In the genomic region with DNA sequence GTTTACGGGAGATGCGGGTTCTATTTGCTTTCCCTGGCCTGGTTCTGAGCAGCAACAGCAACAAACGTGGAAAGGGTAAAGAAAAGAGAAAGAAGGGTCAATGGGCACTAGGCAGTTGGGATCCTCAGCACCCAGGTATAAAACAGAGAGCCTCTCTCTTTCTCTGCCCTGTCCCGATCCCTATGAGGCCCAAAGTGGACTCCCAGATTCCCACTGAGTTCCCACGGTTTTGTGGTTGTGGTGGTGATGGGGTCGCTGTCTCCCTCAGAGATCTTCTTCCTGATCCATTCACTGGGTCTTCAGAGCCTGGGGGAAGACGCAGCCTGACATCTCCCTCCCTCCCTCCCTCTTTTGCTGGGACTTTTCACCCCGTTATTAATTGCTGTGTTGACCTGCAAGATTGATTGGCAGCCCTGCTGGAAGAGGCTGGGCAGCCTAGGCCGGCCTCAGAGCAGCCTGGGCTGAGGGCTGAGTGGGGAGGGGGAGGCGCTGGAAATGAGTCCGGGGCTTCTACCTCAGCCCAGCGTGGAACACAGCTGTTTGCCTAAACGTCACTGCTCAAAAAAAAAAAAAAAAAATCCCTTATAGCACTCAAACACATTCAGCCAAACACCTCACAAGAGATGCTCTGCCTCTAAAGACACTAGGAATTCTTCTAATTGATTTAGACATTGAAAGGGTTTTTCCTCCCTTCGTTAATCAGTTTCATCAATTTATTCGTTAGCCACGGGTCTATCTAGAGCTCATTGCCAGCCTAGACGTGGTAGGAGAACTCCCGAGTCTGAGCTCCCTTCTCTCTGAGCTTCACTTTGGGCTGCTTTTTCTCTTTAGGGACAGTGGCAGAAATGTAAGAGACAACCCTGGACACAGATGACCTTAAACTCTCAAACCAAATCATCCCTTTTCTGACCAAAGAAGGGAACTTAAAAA, we compare ENCODE assay signal across 18 mouse cellular contexts. TPM values are rescaled to one million over a fixed set of nuclear protein-coding genes. Genes with fewer than 3 reads are reported as not detected.
DNase-seq lines count a peak whose midpoint lies in the region; ATAC-seq lines count a peak whose summit lies in the region.
"Had no signal": no experiment of that assay in that cellular context is flagged by ENCODE, and none has a peak within 500 bp of the region (broad histone marks: within the 10 kb centered on the region; RNA-seq: fewer than 3 reads in every experiment).

No protein-coding gene starts in this region.

- peak; percentile 42 for DNase-seq in kidney, adult 18-20 months
- no peak for DNase-seq in kidney, postnatal 14 days
- DNase-seq in embryonic facial prominence, embryonic 10.5 days (ENCODE audit: low spot score): peak; percentile 48
- DNase-seq in kidney, adult 9 months: peak; percentile 38
- no peak for DNase-seq in natural killer cell, adult 2 months (ENCODE audit: low spot score in 2 of 2)
- DNase-seq in thymus, postnatal 25 days: no peak
- no peak for DNase-seq in heart, adult 11 months
- DNase-seq: adrenal gland, postnatal 14 days; cerebellum, postnatal 36 days; gastrocnemius, postnatal 14 days; lung, adult 2 months had no signal

- peak overlapping the region; percentile 42; the same call in 1 of the 2 replicates for H3K4me3 ChIP-seq in embryonic facial prominence, embryonic 10.5 days
- peak overlapping the region; percentile 35 for H3K4me3 ChIP-seq in neural tube, embryonic 13.5 days

- peaks cover 42% of the 10 kb centered on the region for H3K4me1 ChIP-seq in embryonic facial prominence, embryonic 10.5 days
- peaks cover 32% of the 10 kb centered on the region for H3K4me1 ChIP-seq in neural tube, embryonic 13.5 days (replicated peaks)

- peak overlapping the region; percentile 57 for H3K4me2 ChIP-seq in neural tube, embryonic 13.5 days

- WGBS in embryonic facial prominence, embryonic 10.5 days: under 1% methylated on average over 18 of the region's 18 CpGs
- WGBS in neural tube, embryonic 13.5 days: under 1% methylated on average over 18 of the region's 18 CpGs

- no peaks in the 10 kb centered on the region for H3K9me3 ChIP-seq in embryonic facial prominence, embryonic 10.5 days
- H3K9me3 ChIP-seq in neural tube, embryonic 13.5 days: no peaks in the 10 kb centered on the region
- H3K9me3 ChIP-seq: heart, embryonic 12.5 days had no signal

- no peak for ATAC-seq in neural tube, embryonic 13.5 days (ENCODE audit: low read depth)

- no peak overlapping the region for H3K27ac ChIP-seq in embryonic facial prominence, embryonic 10.5 days (replicated peaks)
- peak overlapping the region; percentile 92 for H3K27ac ChIP-seq in neural tube, embryonic 13.5 days (replicated peaks)
- H3K27ac ChIP-seq: stomach, postnatal 0 days had no signal

- H3K9ac ChIP-seq in neural tube, embryonic 13.5 days: peak overlapping the region; percentile 72

- no peaks in the 10 kb centered on the region for H3K36me3 ChIP-seq in embryonic facial prominence, embryonic 10.5 days (replicated peaks)
- no peaks in the 10 kb centered on the region for H3K36me3 ChIP-seq in neural tube, embryonic 13.5 days
- H3K36me3 ChIP-seq: heart, embryonic 12.5 days had no signal

- H3K27me3 ChIP-seq in embryonic facial prominence, embryonic 10.5 days (replicated peaks; ENCODE audit: low read depth, poor library complexity, severe bottlenecking): peaks cover 100% of the 10 kb centered on the region
- peaks cover 100% of the 10 kb centered on the region for H3K27me3 ChIP-seq in neural tube, embryonic 13.5 days

RNA-seq across cellular contexts. Expression of a gene that starts 6.5 kb away (rescaled TPM):
- polyA plus RNA-seq in embryonic facial prominence, embryonic 10.5 days (2016; fragmentation: Nextera tagmentation; extraction: Ambion mirVana): 1.00 and 1.8 TPM in 2 replicates
- polyA plus RNA-seq in neural tube, embryonic 13.5 days (2015; fragmentation: Nextera tagmentation; extraction: Ambion mirVana): 25.2 and 28.2 TPM in 2 replicates
- polyA plus RNA-seq: C2C12; forebrain, embryonic 16.5 days; heart, embryonic 12.5 days; large intestine, adult 2 months; lung, adult 2 months; stomach, postnatal 0 days; urinary bladder, adult 2 months had no signal

Comparison
In these comparisons a context has a peak if more than half of its experiments do, and no peak if none do; other contexts are left out.
1. DNase-seq: peak in kidney, adult 18-20 months (single experiment), embryonic facial prominence, embryonic 10.5 days (single experiment) and kidney, adult 9 months (single experiment); none in kidney, postnatal 14 days (single experiment), natural killer cell, adult 2 months (0 of 2), thymus, postnatal 25 days (single experiment) and heart, adult 11 months (single experiment).